Mouse (Mus musculus): ENCODE results near the gene Olfr90.

DNA sequence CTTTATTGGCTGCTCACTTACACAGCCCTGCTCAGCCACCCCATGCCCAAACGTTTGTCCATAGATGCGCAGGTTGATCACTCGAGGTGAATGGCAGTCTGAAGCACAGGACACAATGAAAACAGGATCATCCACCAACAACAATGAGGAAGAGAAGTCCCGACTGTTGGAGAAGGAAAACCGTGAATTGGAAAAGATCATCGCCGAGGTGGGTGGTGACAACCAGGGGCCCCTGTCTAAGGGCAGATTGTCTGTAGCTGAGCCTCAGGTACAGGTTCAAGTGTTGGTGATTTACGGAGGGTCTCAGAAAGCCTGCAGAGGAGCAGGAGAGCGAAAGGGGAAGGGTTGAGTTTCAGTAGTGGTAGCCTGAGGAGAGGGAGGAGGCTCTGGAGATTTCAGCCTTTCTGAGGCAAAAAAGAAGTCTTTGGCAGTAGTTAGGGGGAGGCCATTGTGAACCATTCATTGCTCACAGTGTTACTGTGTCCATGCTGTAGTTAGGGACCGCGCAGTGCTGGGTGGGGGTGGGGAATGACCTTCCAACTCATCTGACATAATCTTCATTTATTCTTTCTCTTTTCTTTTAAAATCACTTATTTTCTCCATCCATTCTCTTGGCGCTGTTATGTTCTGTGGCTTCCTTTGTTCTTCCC, 16.1 kb downstream of the Olfr90 start:
- no peak for TF ChIP-seq POLR2A (IDR thresholded peaks at IDR 0.05; ENCODE audit: control insufficient read depth, low read depth, low read length)
- no peak for TF ChIP-seq CTCF (IDR thresholded peaks at IDR 0.05; ENCODE audit: control insufficient read depth, insufficient read depth, insufficient replicate concordance, low read depth, low read length)

All from testis, adult 2 months (tissue).